Mouse (Mus musculus) limb, embryonic 14.5 days (tissue): ENCODE measurements around the gene Nudt15. TPM values are rescaled to one million over a fixed set of nuclear protein-coding genes. Genes with fewer than 3 reads are reported as not detected.
"Not testable (repeated sequence)": the region's sequence is repeated elsewhere in the genome, so short reads cannot be mapped to it uniquely, and the experiment has no call there.

ENCODE experiments used
- ATAC-seq: fragments of 200-750 bp; cut with Nextera tagmentation; 2 replicates; pipeline ENCODE4 v1.8.0; 2017; ENCODE audit warnings: low read depth, moderate number of reproducible peaks, moderate TSS enrichment; ENCODE audit not compliant: low FRiP score
- DNase-seq: peaks from one replicate; pipeline ENCODE4 v3.0.0-alpha.2; 2015; ENCODE audit warnings: low spot score
- H3K27ac ChIP-seq: fragments of 300-500 bp; sonication (generic); replicated peaks from 2 replicates; pipeline ENCODE4 v1.5.1; 2014; ENCODE audit warnings: low read depth, mild to moderate bottlenecking, low read length, moderate library complexity, mixed read lengths
- H3K27me3 ChIP-seq: fragments of 300-500 bp; sonication (generic); 2 replicates; pipeline ENCODE4 v1.6.1; 2014; ENCODE audit warnings: low read length, mixed read lengths; ENCODE audit not compliant: control insufficient read depth, insufficient read depth
- H3K36me3 ChIP-seq: fragments of 300-500 bp; sonication (generic); 2 replicates; pipeline ENCODE4 v1.6.1; 2014; ENCODE audit warnings: mild to moderate bottlenecking, low read length, moderate library complexity, mixed read lengths; ENCODE audit not compliant: control insufficient read depth, insufficient read depth
- H3K4me1 ChIP-seq: fragments of 300-500 bp; sonication (generic); 2 replicates; pipeline ENCODE4 v1.6.1; 2014; ENCODE audit warnings: antibody characterized with exemption, low read length, mixed read lengths; ENCODE audit not compliant: control insufficient read depth, insufficient read depth
- H3K4me2 ChIP-seq: fragments of 300-500 bp; sonication (generic); replicated peaks from 2 replicates; pipeline ENCODE4 v1.6.1; 2014; ENCODE audit warnings: low read depth, mild to moderate bottlenecking, low read length, moderate library complexity; ENCODE audit not compliant: severe bottlenecking
- H3K4me3 ChIP-seq: fragments of 300-500 bp; sonication (generic); replicated peaks from 2 replicates; pipeline ENCODE4 v1.5.1; 2014; ENCODE audit warnings: low read length
- H3K9ac ChIP-seq: fragments of 300-500 bp; sonication (generic); 2 replicates; pipeline ENCODE4 v1.6.1; 2014; ENCODE audit warnings: mild to moderate bottlenecking, low read depth, low read length, moderate library complexity; ENCODE audit not compliant: severe bottlenecking
- H3K9me3 ChIP-seq: fragments of 300-500 bp; sonication (generic); 2 replicates; pipeline ENCODE4 v1.6.1; 2016; ENCODE audit warnings: low read length; ENCODE audit not compliant: control insufficient read depth
- POLR2A ChIP-seq: fragments of 200-500 bp; IDR thresholded peaks from 2 replicates; pipeline ENCODE4 v1.8.0; 2012; ENCODE audit warnings: inconsistent platforms, mild to moderate bottlenecking, moderate library complexity, borderline replicate concordance; ENCODE audit not compliant: insufficient read depth, insufficient read length; ENCODE audit errors: extremely low read depth
- WGBS: fragments of 180-500 bp; shearing (Covaris S2); extraction: QIAGEN DNeasy Blood & Tissue Kit; methylation state at CpG from one replicate; pipeline ENCODE4 v1.1.7; 2014; 5-methylcytosine and 5-hydroxymethylcytosine counted together
- polyA plus RNA-seq, 2 experiments: library from polyadenylated mRNA; depleted of rRNA in 1 of 2; stranded (reverse) in 1 of 2; unstranded in 1 of 2; fragments of >200 nt; fragmentation: Nextera tagmentation in 1 of 2; extraction: Ambion mirVana in 1 of 2; gene quantifications; 2 replicates each; pipeline versions ENCODE4 v1.2.1 to v1.2.3; 2012 to 2014

Gene Nudt15
- polyA plus RNA-seq, 2 experiments, result 2.1 to 4.9 TPM

GRCm38 (mm10) chr14:73547034-73547433 is 1.0 kb downstream of the Nudt15 start:
- Histone ChIP-seq H3K9me3 (no peaks in the 10 kb centered on the region), H3K4me2 (no peak overlapping the region)
- WGBS, result 57% methylated on average over 4 of the region's 4 CpGs

DNA sequence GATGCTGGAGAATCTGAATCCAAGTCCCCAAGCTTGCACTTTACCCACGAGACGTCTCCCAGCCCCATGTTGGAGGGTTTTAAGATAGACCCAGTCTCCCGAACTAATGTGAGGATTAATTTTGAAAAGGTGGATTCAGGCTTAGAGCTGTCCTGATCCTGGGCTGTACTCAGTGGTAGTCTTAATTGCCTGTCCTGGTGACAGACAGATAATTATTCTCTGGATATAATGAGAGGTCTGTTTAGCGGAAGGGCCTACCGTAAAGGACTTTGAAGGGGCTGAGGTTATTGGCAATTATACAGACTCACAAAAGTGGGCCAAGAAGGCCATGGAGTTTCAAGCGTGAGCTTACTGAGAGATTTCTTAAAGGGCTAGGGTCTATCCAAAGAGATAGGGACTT is 4.3 kb downstream of the Nudt15 start:
- DNase-seq (no peak), ATAC-seq (no peak)
- Histone ChIP-seq H3K36me3 (no peaks in the 10 kb centered on the region), H3K9me3 (no peaks in the 10 kb centered on the region), H3K4me3 (no peak overlapping the region), H3K27me3 (no peaks in the 10 kb centered on the region), H3K9ac (no peak overlapping the region), H3K27ac (no peak overlapping the region), H3K4me1 (no peaks in the 10 kb centered on the region), H3K4me2 (no peak overlapping the region)
- WGBS, result 33% methylated on average over 6 of the region's 6 CpGs
- no peak for TF ChIP-seq POLR2A

More at GRCm38 (mm10) chr14:73547034-73547433, 1.0 kb downstream of the Nudt15 start:
- no peaks in the 10 kb centered on the region for H3K27me3 ChIP-seq
- DNase-seq, result no peak
- peaks cover under 1% of the 10 kb centered on the region; the same call in 1 of the 2 replicates for H3K4me1 ChIP-seq
- H3K9ac ChIP-seq, result no peak overlapping the region
- no peak overlapping the region for H3K27ac ChIP-seq
- no peak for TF ChIP-seq POLR2A
- H3K4me3 ChIP-seq, result no peak overlapping the region
- no peak for ATAC-seq
- no peaks in the 10 kb centered on the region for H3K36me3 ChIP-seq

DNA sequence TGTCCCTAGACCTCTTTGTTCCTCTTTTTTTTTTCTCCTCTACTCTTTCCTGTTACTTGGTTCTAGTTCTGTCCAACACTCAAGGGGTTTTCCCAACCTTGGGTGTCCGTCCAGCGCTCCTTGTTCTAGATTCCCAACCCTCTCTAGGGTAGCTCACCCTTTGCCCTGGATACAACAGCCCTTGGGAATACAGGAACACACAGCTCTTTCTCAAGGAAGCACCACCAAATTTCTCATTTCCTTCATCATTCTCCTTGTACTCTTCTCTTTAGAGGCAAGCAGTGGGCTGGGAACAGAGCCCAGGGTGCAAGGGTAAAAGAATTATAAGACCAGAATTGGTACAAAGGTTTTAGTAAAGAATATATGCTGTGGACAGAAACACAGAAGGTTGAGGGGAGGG is 12.4 kb downstream of the Nudt15 start:
- no peak overlapping the region for H3K9ac ChIP-seq
- ATAC-seq (no peak), DNase-seq (no peak)
- 88% methylated on average over 2 of the region's 2 CpGs for WGBS
- H3K36me3 ChIP-seq, result no peaks in the 10 kb centered on the region
- no peaks in the 10 kb centered on the region for H3K9me3 ChIP-seq
- no peaks in the 10 kb centered on the region for H3K4me1 ChIP-seq
- H3K4me2 ChIP-seq, result no peak overlapping the region
- TF ChIP-seq POLR2A, result no peak
- no peak overlapping the region for H3K4me3 ChIP-seq
- H3K27ac ChIP-seq, result no peak overlapping the region
- no peaks in the 10 kb centered on the region for H3K27me3 ChIP-seq

DNA sequence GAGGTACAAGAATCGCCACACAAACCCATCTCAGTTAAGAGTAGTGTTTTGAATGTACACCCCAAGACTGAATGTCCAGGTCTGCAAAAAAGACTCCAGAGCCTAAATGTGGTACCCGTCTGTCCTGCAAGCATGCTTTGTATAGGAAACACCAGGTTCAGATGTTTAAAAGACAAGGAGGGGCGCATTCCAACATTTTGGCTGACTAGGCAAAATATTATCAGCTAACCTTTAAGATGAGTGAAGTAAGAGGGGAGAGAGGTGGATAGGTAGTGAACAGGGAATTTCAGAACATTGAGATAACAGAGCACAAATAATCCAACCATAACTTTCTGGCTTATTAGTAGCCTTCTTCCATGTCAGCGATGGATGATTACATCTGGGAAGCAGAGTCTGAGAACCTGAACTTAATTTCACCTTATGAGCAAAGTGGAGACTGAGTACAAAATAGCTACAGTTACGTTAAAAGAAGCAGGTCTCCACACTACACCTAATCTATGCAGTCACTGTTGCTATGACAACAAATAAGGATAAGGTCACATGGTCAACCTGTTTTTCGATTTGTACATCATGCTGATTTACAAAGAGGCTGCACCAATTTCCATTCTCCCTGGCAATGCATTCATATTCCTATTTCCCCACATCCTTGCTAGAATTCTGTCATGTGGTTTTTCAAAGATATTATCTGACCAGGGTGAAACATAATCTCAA is 14.1 kb downstream of the Nudt15 start:
- Histone ChIP-seq H3K27me3 (no peaks in the 10 kb centered on the region), H3K4me1 (no peaks in the 10 kb centered on the region), H3K27ac (no peak overlapping the region), H3K4me3 (no peak overlapping the region), H3K9ac (no peak overlapping the region), H3K36me3 (no peaks in the 10 kb centered on the region), H3K4me2 (no peak overlapping the region), H3K9me3 (no peaks in the 10 kb centered on the region)
- no peak for TF ChIP-seq POLR2A
- no peak for DNase-seq
- 71% methylated on average over 6 of the region's 6 CpGs for WGBS
- ATAC-seq, result no peak

- not testable (repeated sequence) for DNase-seq, H3K27ac ChIP-seq, ATAC-seq, H3K9me3 ChIP-seq, H3K36me3 ChIP-seq, H3K27me3 ChIP-seq, H3K4me2 ChIP-seq, H3K4me3 ChIP-seq, H3K4me1 ChIP-seq, H3K9ac ChIP-seq
- 84% methylated on average over 3 of the region's 3 CpGs for WGBS
Observed at GRCm38 (mm10) chr14:73528661-73529060, 19.4 kb downstream of the Nudt15 start.
